Mouse (Mus musculus): ENCODE results near the gene Speer4c. TPM values are rescaled to one million over a fixed set of nuclear protein-coding genes. Genes with fewer than 3 reads are reported as not detected.
"Not testable (repeated sequence)": the region's sequence is repeated elsewhere in the genome, so short reads cannot be mapped to it uniquely, and the experiment has no call there.

Speer4c gene
- polyA plus RNA-seq, 1 experiment from 2014 or later, result not detected

GRCm38 (mm10) chr5:15679980-15680949 is 33.8 kb downstream of the Speer4c start:
- H3K9ac ChIP-seq; H3K4me3 ChIP-seq (replicated peaks); H3K36me3 ChIP-seq (replicated peaks); H3K27me3 ChIP-seq; ATAC-seq (ENCODE audit: insufficient read depth); H3K4me2 ChIP-seq; H3K27ac ChIP-seq (replicated peaks); H3K4me1 ChIP-seq (replicated peaks); H3K9me3 ChIP-seq (replicated peaks): not testable (repeated sequence)
- 49% methylated on average over 13 of the region's 13 CpGs for WGBS (ENCODE audit: insufficient replicate concordance)

- not testable (repeated sequence) for H3K36me3 ChIP-seq (replicated peaks); H3K4me2 ChIP-seq; H3K27ac ChIP-seq (replicated peaks); H3K4me3 ChIP-seq (replicated peaks); H3K9ac ChIP-seq; ATAC-seq (ENCODE audit: insufficient read depth); H3K9me3 ChIP-seq (replicated peaks); H3K27me3 ChIP-seq; H3K4me1 ChIP-seq (replicated peaks)
- 51% methylated on average over 2 of the region's 2 CpGs for WGBS (ENCODE audit: insufficient replicate concordance)
Observed at GRCm38 (mm10) chr5:15678907-15679306, 35.2 kb downstream of the Speer4c start.

GRCm38 (mm10) chr5:15677750-15678149 is 36.3 kb downstream of the Speer4c start:
- H3K4me2 ChIP-seq; H3K4me1 ChIP-seq (replicated peaks); H3K9ac ChIP-seq; ATAC-seq (ENCODE audit: insufficient read depth); H3K27me3 ChIP-seq; H3K27ac ChIP-seq (replicated peaks); H3K4me3 ChIP-seq (replicated peaks); H3K36me3 ChIP-seq (replicated peaks): not testable (repeated sequence)
- 66% methylated on average over 4 of the region's 4 CpGs for WGBS (ENCODE audit: insufficient replicate concordance)
- H3K9me3 ChIP-seq (replicated peaks), result peaks cover 10% of the 10 kb centered on the region; the same call in 1 of the 2 replicates

GRCm38 (mm10) chr5:15674429-15675244 is 39.4 kb downstream of the Speer4c start:
- not testable (repeated sequence) for H3K27ac ChIP-seq (replicated peaks); H3K9ac ChIP-seq; H3K4me2 ChIP-seq; H3K36me3 ChIP-seq (replicated peaks); ATAC-seq (ENCODE audit: insufficient read depth); H3K4me3 ChIP-seq (replicated peaks); H3K9me3 ChIP-seq (replicated peaks); H3K27me3 ChIP-seq; H3K4me1 ChIP-seq (replicated peaks)
- 64% methylated on average over 5 of the region's 8 CpGs for WGBS (ENCODE audit: insufficient replicate concordance)

- not testable (repeated sequence) for H3K4me2 ChIP-seq; H3K4me1 ChIP-seq (replicated peaks); H3K9ac ChIP-seq; ATAC-seq (ENCODE audit: insufficient read depth); H3K4me3 ChIP-seq (replicated peaks); H3K27me3 ChIP-seq; H3K27ac ChIP-seq (replicated peaks); H3K36me3 ChIP-seq (replicated peaks); H3K9me3 ChIP-seq (replicated peaks)
- 57% methylated on average over 2 of the region's 2 CpGs for WGBS (ENCODE audit: insufficient replicate concordance)
Observed at GRCm38 (mm10) chr5:15673989-15674388, 40.1 kb downstream of the Speer4c start.

- H3K4me1 ChIP-seq (replicated peaks); H3K27ac ChIP-seq (replicated peaks); H3K4me2 ChIP-seq; H3K9ac ChIP-seq; ATAC-seq (ENCODE audit: insufficient read depth); H3K4me3 ChIP-seq (replicated peaks); H3K27me3 ChIP-seq; H3K36me3 ChIP-seq (replicated peaks); H3K9me3 ChIP-seq (replicated peaks): not testable (repeated sequence)
- WGBS (ENCODE audit: insufficient replicate concordance), result 70% methylated on average over 17 of the region's 18 CpGs
Observed at GRCm38 (mm10) chr5:15670789-15671188, 43.3 kb downstream of the Speer4c start.

GRCm38 (mm10) chr5:15663847-15664246 is 50.2 kb downstream of the Speer4c start:
- H3K9ac ChIP-seq; ATAC-seq (ENCODE audit: insufficient read depth); H3K27me3 ChIP-seq; H3K36me3 ChIP-seq (replicated peaks); H3K4me3 ChIP-seq (replicated peaks); H3K4me2 ChIP-seq; H3K9me3 ChIP-seq (replicated peaks); H3K4me1 ChIP-seq (replicated peaks); H3K27ac ChIP-seq (replicated peaks): not testable (repeated sequence)
- WGBS (ENCODE audit: insufficient replicate concordance), result 52% methylated on average over 7 of the region's 7 CpGs

Other genes with a start within 250 kb of the Speer4c start
- not detected in 2 replicates for gene Gm21149, start 237.7 kb downstream of the Speer4c start, polyA plus RNA-seq (2015; fragmentation: Nextera tagmentation; extraction: Ambion mirVana)
- gene Gm21190, start 185.0 kb downstream of the Speer4c start, polyA plus RNA-seq (2015; fragmentation: Nextera tagmentation; extraction: Ambion mirVana), result not detected in 2 replicates
- gene Gm21083, start 136.9 kb downstream of the Speer4c start, polyA plus RNA-seq (2015; fragmentation: Nextera tagmentation; extraction: Ambion mirVana), result not detected in 2 replicates
- gene Speer4d, start 95.2 kb downstream of the Speer4c start, polyA plus RNA-seq (2015; fragmentation: Nextera tagmentation; extraction: Ambion mirVana), result not detected in 2 replicates
- gene 4930572O03Rik, start 57.2 kb downstream of the Speer4c start, polyA plus RNA-seq (2015; fragmentation: Nextera tagmentation; extraction: Ambion mirVana), result not detected in 2 replicates
- gene Cacna2d1, start 220.4 kb upstream of the Speer4c start, polyA plus RNA-seq (2015; fragmentation: Nextera tagmentation; extraction: Ambion mirVana), result 0.44 and 0.53 TPM in 2 replicates

All from liver, embryonic 15.5 days (tissue).